Mouse (Mus musculus) ZHBTc4 (cell line): ENCODE data around the gene Arhgef15.
"Not testable (repeated sequence)": the region's sequence is repeated elsewhere in the genome, so short reads cannot be mapped to it uniquely, and the experiment has no call there.

Source experiments
- DNase-seq: peaks from one replicate; pipeline ENCODE4 v3.0.0-alpha.2; 2011; ENCODE audit warnings: low read depth, low spot score

Gene Arhgef15

GRCm38 (mm10) chr11:68965845-68966244 is 8.6 kb upstream of the Arhgef15 start:
- DNase-seq, result peak; percentile 64

- no peak for DNase-seq
Observed at GRCm38 (mm10) chr11:68965050-68965449, 7.8 kb upstream of the Arhgef15 start.

GRCm38 (mm10) chr11:68963405-68963804 is 6.1 kb upstream of the Arhgef15 start:
- DNase-seq, result no peak

GRCm38 (mm10) chr11:68962159-68962558 is 4.9 kb upstream of the Arhgef15 start:
- DNase-seq, result not testable (repeated sequence)

GRCm38 (mm10) chr11:68961596-68961995 is 4.3 kb upstream of the Arhgef15 start:
- DNase-seq, result no peak

- DNase-seq, result no peak
Observed at GRCm38 (mm10) chr11:68957971-68958370, 691 bp upstream of the Arhgef15 start.

GRCm38 (mm10) chr11:68956697-68957096 is 583 bp downstream of the Arhgef15 start:
- peak; percentile 47 for DNase-seq

GRCm38 (mm10) chr11:68956107-68956506 is 1.2 kb downstream of the Arhgef15 start:
- no peak for DNase-seq

- DNase-seq, result no peak
Observed at GRCm38 (mm10) chr11:68955473-68955872, 1.8 kb downstream of the Arhgef15 start.

- DNase-seq, result peak; percentile 30
Observed at GRCm38 (mm10) chr11:68954408-68954807, 2.9 kb downstream of the Arhgef15 start.

- peak; percentile 7 for DNase-seq
Observed at GRCm38 (mm10) chr11:68953903-68954302, 3.4 kb downstream of the Arhgef15 start.

GRCm38 (mm10) chr11:68947542-68947993 is 9.7 kb downstream of the Arhgef15 start:
- peak; percentile 39 for DNase-seq

- DNase-seq, result no peak
Observed at GRCm38 (mm10) chr11:68946806-68947440, 10.4 kb downstream of the Arhgef15 start.

GRCm38 (mm10) chr11:68946001-68946400 is 11.3 kb downstream of the Arhgef15 start:
- DNase-seq, result no peak

- no peak for DNase-seq
Observed at GRCm38 (mm10) chr11:68945245-68945644, 12.0 kb downstream of the Arhgef15 start.

GRCm38 (mm10) chr11:68942731-68943130 is 14.5 kb downstream of the Arhgef15 start:
- DNase-seq, result no peak

GRCm38 (mm10) chr11:68940516-68940915 is 16.8 kb downstream of the Arhgef15 start:
- no peak for DNase-seq

GRCm38 (mm10) chr11:68939451-68940304 is 17.6 kb downstream of the Arhgef15 start:
- DNase-seq, result peak; percentile 94

- DNase-seq, result not testable (repeated sequence)
Observed at GRCm38 (mm10) chr11:68936951-68937350, 20.3 kb downstream of the Arhgef15 start.

GRCm38 (mm10) chr11:68933885-68934507 is 23.3 kb downstream of the Arhgef15 start:
- DNase-seq, result no peak

- DNase-seq, result no peak
Observed at GRCm38 (mm10) chr11:68929947-68930346, 27.3 kb downstream of the Arhgef15 start.

- no peak for DNase-seq
Observed at GRCm38 (mm10) chr11:68926981-68927380, 30.3 kb downstream of the Arhgef15 start, which contains the start of gene Odf4. Gene Odf4 (minus strand): TSS chr11:68927081.
